Mouse (Mus musculus) hindbrain, embryonic 11.5 days (tissue): Measurements from ENCODE around the gene Gm20479. TPM values are rescaled to one million over a fixed set of nuclear protein-coding genes. Genes with fewer than 3 reads are reported as not detected.

ENCODE experiments used
- ATAC-seq: fragments of 200-750 bp; cut with Nextera tagmentation; 2 replicates; pipeline ENCODE4 v1.8.0; 2017; ENCODE audit warnings: mild to moderate bottlenecking, moderate TSS enrichment, moderate library complexity; ENCODE audit not compliant: low FRiP score
- DNase-seq: peaks from one replicate; pipeline ENCODE4 v3.0.0-alpha.2; 2015; ENCODE audit warnings: low spot score
- H3K27ac ChIP-seq: fragments of 300-500 bp; sonication (generic); 2 replicates; pipeline ENCODE4 v1.5.1; 2014; ENCODE audit warnings: mild to moderate bottlenecking, low read depth, low read length
- H3K27me3 ChIP-seq: fragments of 300-500 bp; sonication (generic); 2 replicates; pipeline ENCODE4 v1.6.1; 2014; ENCODE audit warnings: mild to moderate bottlenecking, low read length, moderate library complexity, mixed read lengths; ENCODE audit not compliant: control insufficient read depth, insufficient read depth
- H3K36me3 ChIP-seq: fragments of 300-500 bp; sonication (generic); 2 replicates; pipeline ENCODE4 v1.6.1; 2014; ENCODE audit warnings: mild to moderate bottlenecking, low read length, moderate library complexity, mixed read lengths; ENCODE audit not compliant: control insufficient read depth, insufficient read depth
- H3K4me1 ChIP-seq: fragments of 300-500 bp; sonication (generic); replicated peaks from 2 replicates; pipeline ENCODE4 v1.6.1; 2014; ENCODE audit warnings: low read length, mixed read lengths; ENCODE audit not compliant: control insufficient read depth, insufficient read depth
- H3K4me2 ChIP-seq: fragments of 300-500 bp; sonication (generic); replicated peaks from 2 replicates; pipeline ENCODE4 v1.6.1; 2014; ENCODE audit warnings: mild to moderate bottlenecking, low read depth, low read length
- H3K4me3 ChIP-seq: fragments of 300-500 bp; sonication (generic); 2 replicates; pipeline ENCODE4 v1.5.1; 2014; ENCODE audit warnings: low read depth, low read length
- H3K9ac ChIP-seq: fragments of 300-500 bp; sonication (generic); 2 replicates; pipeline ENCODE4 v1.6.1; 2014; ENCODE audit warnings: low read depth, low read length
- H3K9me3 ChIP-seq: fragments of 300-500 bp; sonication (generic); 2 replicates; pipeline ENCODE4 v1.6.1; 2016; ENCODE audit warnings: low read length; ENCODE audit not compliant: control insufficient read depth
- WGBS: fragments of 180-500 bp; shearing (Covaris S2); extraction: QIAGEN DNeasy Blood & Tissue Kit; methylation state at CpG from one replicate; pipeline ENCODE4 v1.1.7; 2014; 5-methylcytosine and 5-hydroxymethylcytosine counted together
- polyA plus RNA-seq: library from polyadenylated mRNA; unstranded; fragments of >200 nt; fragmentation: Nextera tagmentation; extraction: Ambion mirVana; gene quantifications from 2 replicates; pipeline ENCODE4 v1.2.1, GENCODE M21; 2014

Gene Gm20479
- polyA plus RNA-seq, 1 experiment from 2014 or later = 0.57 TPM

- Histone ChIP-seq H3K4me3 (no peak overlapping the region), H3K27ac (no peak overlapping the region), H3K4me2 (no peak overlapping the region), H3K9ac (no peak overlapping the region), H3K36me3 (no peaks in the 10 kb centered on the region), H3K9me3 (no peaks in the 10 kb centered on the region), H3K4me1 (no peaks in the 10 kb centered on the region), H3K27me3 (peaks cover 25% of the 10 kb centered on the region)
- ATAC-seq (no peak), DNase-seq (peak; percentile 49)
- 21% methylated on average over 4 of the region's 4 CpGs for WGBS
These were observed 21.2 kb upstream of the Gm20479 start for GRCm38 (mm10) chr7:27378431-27378830.

- H3K4me3 ChIP-seq = 0 out of 2 replicates have a peak overlapping the region, but pooled peaks have one; percentile 4
- H3K4me2 ChIP-seq = 0 out of 2 replicates have a peak overlapping the region, but pooled peaks have one; percentile 17
- 2% methylated on average over 22 of the region's 22 CpGs for WGBS
These were observed 18.1 kb upstream of the Gm20479 start for GRCm38 (mm10) chr7:27375274-27375673.

GRCm38 (mm10) chr7:27371715-27372462 is 14.7 kb upstream of the Gm20479 start:
- Histone ChIP-seq H3K36me3 (no peaks in the 10 kb centered on the region), H3K4me1 (no peaks in the 10 kb centered on the region; the same call in 1 of the 2 replicates), H3K9ac (no peak overlapping the region), H3K27me3 (peaks cover 89% of the 10 kb centered on the region), H3K4me2 (0 out of 2 replicates have a peak overlapping the region, but pooled peaks have one; percentile 7), H3K4me3 (peak overlapping the region; percentile 16; the same call in 1 of the 2 replicates), H3K9me3 (peaks cover 8% of the 10 kb centered on the region; the same call in 1 of the 2 replicates), H3K27ac (no peak overlapping the region)
- WGBS = 6% methylated on average over 43 of the region's 44 CpGs
- peak; percentile 40 for DNase-seq
- ATAC-seq = no peak

More at GRCm38 (mm10) chr7:27375274-27375673, 18.1 kb upstream of the Gm20479 start:
- Histone ChIP-seq H3K27ac (no peak overlapping the region), H3K36me3 (no peaks in the 10 kb centered on the region), H3K9me3 (peaks cover 2% of the 10 kb centered on the region; the same call in 1 of the 2 replicates), H3K9ac (no peak overlapping the region), H3K4me1 (no peaks in the 10 kb centered on the region), H3K27me3 (peaks cover 57% of the 10 kb centered on the region)
- DNase-seq (no peak), ATAC-seq (no peak)

- no peak overlapping the region for H3K9ac ChIP-seq
- 85% methylated on average over 19 of the region's 19 CpGs for whole genome bisulfite sequencing
- no peak overlapping the region for H3K4me2 ChIP-seq
- DNase-seq (no peak), ATAC-seq (no peak)
- H3K27ac ChIP-seq = no peak overlapping the region
- peaks cover 99% of the 10 kb centered on the region for H3K27me3 ChIP-seq
- H3K9me3 ChIP-seq = peaks cover 8% of the 10 kb centered on the region; the same call in 1 of the 2 replicates
- H3K36me3 ChIP-seq = no peaks in the 10 kb centered on the region
- no peak overlapping the region for H3K4me3 ChIP-seq
- H3K4me1 ChIP-seq = no peaks in the 10 kb centered on the region; the same call in none of the 2 replicates
These were observed 11.9 kb upstream of the Gm20479 start for GRCm38 (mm10) chr7:27369111-27369510.

- no peak overlapping the region for H3K27ac ChIP-seq
- peaks cover 99% of the 10 kb centered on the region for H3K27me3 ChIP-seq
- H3K9ac ChIP-seq = no peak overlapping the region
- ATAC-seq = no peak
- peaks cover 8% of the 10 kb centered on the region; the same call in 1 of the 2 replicates for H3K9me3 ChIP-seq
- WGBS = 14% methylated on average over 11 of the region's 11 CpGs
- H3K4me2 ChIP-seq = no peak overlapping the region; the same call in 1 of the 2 replicates
- no peaks in the 10 kb centered on the region for H3K36me3 ChIP-seq
- no peak for DNase-seq
- H3K4me3 ChIP-seq = no peak overlapping the region; the same call in 1 of the 2 replicates
- no peaks in the 10 kb centered on the region; the same call in none of the 2 replicates for H3K4me1 ChIP-seq
These were observed 10.8 kb upstream of the Gm20479 start for GRCm38 (mm10) chr7:27367976-27368375.

GRCm38 (mm10) chr7:27366082-27366844 is 9.0 kb upstream of the Gm20479 start:
- Histone ChIP-seq H3K4me2 (no peak overlapping the region), H3K36me3 (no peaks in the 10 kb centered on the region), H3K4me1 (no peaks in the 10 kb centered on the region; the same call in none of the 2 replicates), H3K4me3 (no peak overlapping the region), H3K9me3 (peaks cover 8% of the 10 kb centered on the region; the same call in 1 of the 2 replicates), H3K27me3 (peaks cover 88% of the 10 kb centered on the region), H3K9ac (no peak overlapping the region), H3K27ac (no peak overlapping the region)
- no peak for ATAC-seq
- no peak for DNase-seq
- WGBS = 47% methylated on average over 21 of the region's 21 CpGs

GRCm38 (mm10) chr7:27364379-27364778 is 7.2 kb upstream of the Gm20479 start:
- no peak for ATAC-seq

GRCm38 (mm10) chr7:27361283-27361946 is 4.2 kb upstream of the Gm20479 start:
- Histone ChIP-seq H3K27ac (no peak overlapping the region), H3K36me3 (no peaks in the 10 kb centered on the region), H3K9me3 (no peaks in the 10 kb centered on the region), H3K27me3 (peaks cover 54% of the 10 kb centered on the region), H3K4me3 (peak overlapping the region; percentile 44), H3K4me1 (peaks cover 5% of the 10 kb centered on the region), H3K4me2 (peak overlapping the region; percentile 54), H3K9ac (peak overlapping the region; percentile 48; the same call in 1 of the 2 replicates)
- peak; percentile 100 for DNase-seq
- WGBS = under 1% methylated on average over 50 of the region's 52 CpGs
- peak; percentile 93 for ATAC-seq

More at GRCm38 (mm10) chr7:27364379-27364778, 7.2 kb upstream of the Gm20479 start:
- Histone ChIP-seq H3K9me3 (no peaks in the 10 kb centered on the region), H3K4me2 (no peak overlapping the region), H3K27ac (no peak overlapping the region), H3K27me3 (peaks cover 70% of the 10 kb centered on the region), H3K36me3 (no peaks in the 10 kb centered on the region), H3K4me3 (no peak overlapping the region), H3K4me1 (no peaks in the 10 kb centered on the region; the same call in none of the 2 replicates), H3K9ac (no peak overlapping the region)
- WGBS = 4% methylated on average over 29 of the region's 29 CpGs
- no peak for DNase-seq
